Mouse (Mus musculus) CD4-positive, CD25-positive, alpha-beta regulatory T cell, adult 2 months (primary cell): ENCODE data around the gene Cwh43.
"Not testable (repeated sequence)": the region's sequence is repeated elsewhere in the genome, so short reads cannot be mapped to it uniquely, and the experiment has no call there.

Experiments
- DNase-seq: peaks from one replicate; pipeline ENCODE4 v3.0.0-alpha.2; 2012; ENCODE audit warnings: low read depth, low spot score

Gene Cwh43

GRCm38 (mm10) chr5:73474412-73475405 lies 68.8 kb downstream of the Cwh43 start:
- DNase-seq, result no peak

GRCm38 (mm10) chr5:73480700-73481099 lies 74.8 kb downstream of the Cwh43 start, which contains the start of gene Dcun1d4:
TSS of gene Dcun1d4 (plus strand) at chr5:73481000.
- no peak for DNase-seq

GRCm38 (mm10) chr5:73481401-73481800 lies 75.5 kb downstream of the Cwh43 start:
- DNase-seq, result no peak

GRCm38 (mm10) chr5:73482381-73482780 lies 76.5 kb downstream of the Cwh43 start:
- not testable (repeated sequence) for DNase-seq

- DNase-seq, result no peak
These were observed 78.2 kb downstream of the Cwh43 start for GRCm38 (mm10) chr5:73484016-73484615.

GRCm38 (mm10) chr5:73486451-73486850 lies 80.6 kb downstream of the Cwh43 start:
- no peak for DNase-seq

GRCm38 (mm10) chr5:73489915-73490314 lies 84.0 kb downstream of the Cwh43 start:
- no peak for DNase-seq

- peak; percentile 97 for DNase-seq
These were observed 84.8 kb downstream of the Cwh43 start for GRCm38 (mm10) chr5:73490596-73491073.

GRCm38 (mm10) chr5:73491074-73491836 lies 85.4 kb downstream of the Cwh43 start:
- no peak for DNase-seq

GRCm38 (mm10) chr5:73491837-73492720 lies 86.2 kb downstream of the Cwh43 start:
- DNase-seq, result peak; percentile 86

GRCm38 (mm10) chr5:73497401-73497800 lies 91.5 kb downstream of the Cwh43 start:
- DNase-seq, result no peak

- DNase-seq, result no peak
These were observed 92.7 kb downstream of the Cwh43 start for GRCm38 (mm10) chr5:73498559-73498958.

- DNase-seq, result no peak
These were observed 95.1 kb downstream of the Cwh43 start for GRCm38 (mm10) chr5:73500867-73501440.

GRCm38 (mm10) chr5:73502422-73502821 lies 96.5 kb downstream of the Cwh43 start:
- no peak for DNase-seq
